In genomic region chr17:71674886-71675285, GRCm38 (mm10) we compare ENCODE assay signal across 16 mouse cellular contexts. TPM values are rescaled to one million over a fixed set of nuclear protein-coding genes. Genes with fewer than 3 reads are reported as not detected.
DNase-seq lines count a peak whose midpoint lies in the region; ATAC-seq and TF ChIP-seq lines count a peak whose summit lies in the region.
"Had no signal": no experiment of that assay in that cellular context is flagged by ENCODE, and none has a peak within 500 bp of the region (broad histone marks: within the 10 kb centered on the region; RNA-seq: fewer than 3 reads in every experiment).

No protein-coding gene starts in this region.

- H3K9ac ChIP-seq in forebrain, embryonic 15.5 days (replicated peaks): no peak overlapping the region
- no peak overlapping the region for H3K9ac ChIP-seq in forebrain, embryonic 12.5 days
- H3K9ac ChIP-seq in hindbrain, postnatal 0 days (replicated peaks; ENCODE audit: low read length): no peak overlapping the region
- H3K9ac ChIP-seq in hindbrain, embryonic 14.5 days: no peak overlapping the region
- H3K9ac ChIP-seq: heart, embryonic 15.5 days; neural tube, embryonic 13.5 days; stomach, embryonic 15.5 days had no signal

- no peak overlapping the region for H3K27ac ChIP-seq in forebrain, embryonic 15.5 days (replicated peaks)
- H3K27ac ChIP-seq in forebrain, embryonic 12.5 days: no peak overlapping the region
- no peak overlapping the region for H3K27ac ChIP-seq in hindbrain, postnatal 0 days
- no peak overlapping the region for H3K27ac ChIP-seq in hindbrain, embryonic 14.5 days
- no peak overlapping the region for H3K27ac ChIP-seq in olfactory bulb, adult 2 months (ENCODE audit: insufficient read depth, low read depth, low read length)
- H3K27ac ChIP-seq: heart, embryonic 15.5 days; macrophage; neural tube, embryonic 13.5 days; stomach, embryonic 15.5 days had no signal

- no peak for TF ChIP-seq POLR2A in olfactory bulb, adult 2 months (IDR thresholded peaks at IDR 0.05; ENCODE audit: insufficient read depth, low read depth, low read length)

- 77% methylated on average over 18 of the region's 18 CpGs for WGBS in forebrain, embryonic 15.5 days
- WGBS in forebrain, embryonic 12.5 days: 96% methylated on average over 18 of the region's 18 CpGs
- 45% methylated on average over 18 of the region's 18 CpGs for WGBS in hindbrain, postnatal 0 days
- WGBS in hindbrain, embryonic 14.5 days: 72% methylated on average over 18 of the region's 18 CpGs
- WGBS in olfactory bulb, adult 2 months: 49% methylated on average over 18 of the region's 18 CpGs

- no peaks in the 10 kb centered on the region for H3K9me3 ChIP-seq in forebrain, embryonic 15.5 days
- H3K9me3 ChIP-seq in forebrain, embryonic 12.5 days: no peaks in the 10 kb centered on the region
- H3K9me3 ChIP-seq in hindbrain, postnatal 0 days (ENCODE audit: low read length): no peaks in the 10 kb centered on the region
- no peaks in the 10 kb centered on the region for H3K9me3 ChIP-seq in hindbrain, embryonic 14.5 days (ENCODE audit: control insufficient read depth, low read length)
- H3K9me3 ChIP-seq: heart, embryonic 15.5 days; neural tube, embryonic 13.5 days; stomach, embryonic 15.5 days had no signal

- no peaks in the 10 kb centered on the region for H3K27me3 ChIP-seq in forebrain, embryonic 15.5 days
- H3K27me3 ChIP-seq in forebrain, embryonic 12.5 days: no peaks in the 10 kb centered on the region
- H3K27me3 ChIP-seq in hindbrain, postnatal 0 days (ENCODE audit: insufficient read depth, low read length): no peaks in the 10 kb centered on the region
- H3K27me3 ChIP-seq in hindbrain, embryonic 14.5 days (ENCODE audit: control insufficient read depth, insufficient read depth, low read length): no peaks in the 10 kb centered on the region
- H3K27me3 ChIP-seq: heart, embryonic 15.5 days; neural tube, embryonic 13.5 days; stomach, embryonic 15.5 days had no signal

- peak; percentile 50 for DNase-seq in hindbrain, postnatal 0 days (ENCODE audit: low spot score)
- DNase-seq in hindbrain, embryonic 14.5 days (ENCODE audit: low spot score): no peak
- peak; percentile 53 for DNase-seq in right cerebral cortex, postnatal 4 days
- DNase-seq in right cerebral cortex, adult 18-20 months: no peak
- no peak for DNase-seq in MN1 (ENCODE audit: low spot score)
- DNase-seq: embryo, embryonic 11 days; liver had no signal

- no peak overlapping the region for H3K4me3 ChIP-seq in forebrain, embryonic 15.5 days
- H3K4me3 ChIP-seq in forebrain, embryonic 12.5 days (replicated peaks): no peak overlapping the region
- H3K4me3 ChIP-seq in hindbrain, postnatal 0 days (ENCODE audit: low read length): no peak overlapping the region
- H3K4me3 ChIP-seq in hindbrain, embryonic 14.5 days (replicated peaks; ENCODE audit: low read length): no peak overlapping the region
- H3K4me3 ChIP-seq in olfactory bulb, adult 2 months (ENCODE audit: insufficient read depth, low read depth, low read length): peak overlapping the region; percentile 16
- H3K4me3 ChIP-seq: heart, embryonic 15.5 days; neural tube, embryonic 13.5 days; stomach, embryonic 15.5 days had no signal

- no peak for TF ChIP-seq CTCF in hindbrain, postnatal 0 days (IDR thresholded peaks at IDR 0.05; ENCODE audit: low read depth)
- TF ChIP-seq CTCF in olfactory bulb, adult 2 months (IDR thresholded peaks at IDR 0.05; ENCODE audit: insufficient read depth, low read depth, low read length): no peak

- no peaks in the 10 kb centered on the region for H3K36me3 ChIP-seq in forebrain, embryonic 15.5 days
- no peaks in the 10 kb centered on the region for H3K36me3 ChIP-seq in forebrain, embryonic 12.5 days (replicated peaks)
- no peaks in the 10 kb centered on the region for H3K36me3 ChIP-seq in hindbrain, postnatal 0 days (ENCODE audit: insufficient read depth, low read length)
- H3K36me3 ChIP-seq in hindbrain, embryonic 14.5 days (replicated peaks; ENCODE audit: control insufficient read depth, insufficient read depth): no peaks in the 10 kb centered on the region
- H3K36me3 ChIP-seq: heart, embryonic 15.5 days; neural tube, embryonic 13.5 days; stomach, embryonic 15.5 days had no signal

- 0 out of 2 replicates have a peak overlapping the region, but pooled peaks have one; percentile 12 for H3K4me2 ChIP-seq in forebrain, embryonic 15.5 days (replicated peaks)
- H3K4me2 ChIP-seq in forebrain, embryonic 12.5 days: no peak overlapping the region
- peak overlapping the region; percentile 33; the same call in 1 of the 2 replicates for H3K4me2 ChIP-seq in hindbrain, postnatal 0 days (ENCODE audit: low read depth, low read length)
- no peak overlapping the region for H3K4me2 ChIP-seq in hindbrain, embryonic 14.5 days (replicated peaks)
- H3K4me2 ChIP-seq: heart, embryonic 15.5 days; neural tube, embryonic 13.5 days; stomach, embryonic 15.5 days had no signal

- ATAC-seq in forebrain, embryonic 15.5 days (replicated peaks): 0 out of 2 replicates have a peak, but pooled peaks have one; percentile 5
- no peak for ATAC-seq in forebrain, embryonic 12.5 days (ENCODE audit: low FRiP score)
- no peak for ATAC-seq in hindbrain, postnatal 0 days
- no peak for ATAC-seq in hindbrain, embryonic 14.5 days (ENCODE audit: low FRiP score)
- ATAC-seq: inflammation-experienced regulatory T-cells, adult 6 months; midbrain, embryonic 16.5 days had no signal

- peaks cover 13% of the 10 kb centered on the region for H3K4me1 ChIP-seq in forebrain, embryonic 15.5 days
- H3K4me1 ChIP-seq in forebrain, embryonic 12.5 days: peaks cover 7% of the 10 kb centered on the region
- H3K4me1 ChIP-seq in hindbrain, postnatal 0 days (ENCODE audit: insufficient read depth, low read length): peaks cover 5% of the 10 kb centered on the region; the same call in 1 of the 2 replicates
- H3K4me1 ChIP-seq in hindbrain, embryonic 14.5 days (replicated peaks; ENCODE audit: control insufficient read depth, insufficient read depth, low read length): no peaks in the 10 kb centered on the region; the same call in 1 of the 2 replicates
- peaks cover 28% of the 10 kb centered on the region for H3K4me1 ChIP-seq in olfactory bulb, adult 2 months (ENCODE audit: control insufficient read depth, insufficient read depth, low read length)

RNA-seq across cellular contexts. Expression of gene Togaram2, which starts 1.8 kb away (rescaled TPM):
- 0.36 and 0.79 TPM in 2 replicates for polyA plus RNA-seq in forebrain, embryonic 15.5 days (2015; fragmentation: Nextera tagmentation; extraction: Ambion mirVana)
- 0.15 and 0.29 TPM in 2 replicates for polyA plus RNA-seq in forebrain, embryonic 12.5 days (2016; fragmentation: Nextera tagmentation; extraction: Ambion mirVana)
- total RNA-seq in hindbrain, postnatal 0 days (2014; rRNA removed): 1.0 and 6.3 TPM in 2 replicates
- polyA plus RNA-seq in hindbrain, postnatal 0 days (2015; fragmentation: Nextera tagmentation; extraction: Ambion mirVana): 0.88 and 1.2 TPM in 2 replicates
- 1.0 TPM in 2 replicates for polyA plus RNA-seq in hindbrain, embryonic 14.5 days (2014; fragmentation: Nextera tagmentation; extraction: Ambion mirVana)
- polyA plus RNA-seq in olfactory bulb, adult 2 months (2012; ENCODE audit: insufficient read depth, insufficient read length, low replicate concordance, missing spikeins): not detected in 2 replicates
- polyA plus RNA-seq: inflammation-experienced regulatory T-cells, adult 6 months; macrophage had no signal

RNA-seq across cellular contexts. Expression of gene Wdr43, which starts 59.2 kb away (rescaled TPM):
- polyA plus RNA-seq in forebrain, embryonic 15.5 days (2015; fragmentation: Nextera tagmentation; extraction: Ambion mirVana): 55.2 and 57.4 TPM in 2 replicates
- 79.9 and 80.0 TPM in 2 replicates for polyA plus RNA-seq in forebrain, embryonic 12.5 days (2016; fragmentation: Nextera tagmentation; extraction: Ambion mirVana)
- 19.4 and 80.8 TPM in 2 replicates for total RNA-seq in hindbrain, postnatal 0 days (2014; rRNA removed)
- polyA plus RNA-seq in hindbrain, postnatal 0 days (2015; fragmentation: Nextera tagmentation; extraction: Ambion mirVana): 33.6 and 36.0 TPM in 2 replicates
- 50.3 and 50.9 TPM in 2 replicates for polyA plus RNA-seq in hindbrain, embryonic 14.5 days (2014; fragmentation: Nextera tagmentation; extraction: Ambion mirVana)
- not detected in 2 replicates for polyA plus RNA-seq in olfactory bulb, adult 2 months (2012; ENCODE audit: insufficient read depth, insufficient read length, low replicate concordance, missing spikeins)

Comparison
In these comparisons a context has a peak if more than half of its experiments do, and no peak if none do; other contexts are left out.
1. H3K4me2 ChIP-seq: peak in forebrain, embryonic 15.5 days (single experiment) and hindbrain, postnatal 0 days (single experiment); none in forebrain, embryonic 12.5 days (single experiment) and hindbrain, embryonic 14.5 days (single experiment).
2. DNase-seq: peak in hindbrain, postnatal 0 days (single experiment) and right cerebral cortex, postnatal 4 days (single experiment); none in hindbrain, embryonic 14.5 days (single experiment), right cerebral cortex, adult 18-20 months (single experiment) and MN1 (single experiment).
3. RNA of gene Wdr43, which starts 59.2 kb away (polyA plus RNA-seq): 79.9 to 80.0 TPM in forebrain, embryonic 12.5 days, 55.2 to 57.4 TPM in forebrain, embryonic 15.5 days, 50.3 to 50.9 TPM in hindbrain, embryonic 14.5 days and 33.6 to 36.0 TPM in hindbrain, postnatal 0 days; not detected in olfactory bulb, adult 2 months; every median in the first group is over 10 times any median in the second.